In the genomic region with DNA sequence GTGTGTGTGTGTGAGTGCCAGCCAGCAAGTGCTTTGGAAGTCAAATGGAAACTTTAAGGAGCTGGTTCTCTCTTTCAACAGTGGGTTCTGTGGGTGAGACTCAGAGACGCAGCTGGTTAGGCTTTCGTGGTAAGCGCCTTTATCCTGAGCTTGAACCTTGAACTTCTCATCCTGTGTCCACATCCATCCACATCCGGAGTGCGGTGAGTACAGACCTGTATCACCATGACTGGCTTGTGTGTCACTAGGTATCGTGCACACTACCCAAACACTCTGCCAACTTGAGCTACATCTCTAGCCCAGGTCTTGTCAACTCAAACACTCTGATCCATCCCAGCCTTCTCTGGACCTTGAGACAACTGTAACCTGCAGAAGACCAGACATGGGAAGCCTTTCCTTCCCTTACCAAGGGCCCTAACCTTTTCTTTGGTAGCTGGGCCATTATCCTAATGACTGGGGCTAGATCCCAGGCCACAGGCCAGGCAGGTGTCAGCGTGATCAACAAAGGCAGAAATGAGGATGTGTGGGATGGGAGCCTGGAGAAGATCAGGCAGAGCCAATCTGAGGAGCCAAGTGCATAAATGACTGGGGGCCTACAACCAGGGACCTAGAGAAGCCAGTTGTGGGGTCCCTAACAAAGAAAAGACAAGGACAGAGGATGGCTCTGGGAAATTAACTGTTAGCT, we compare ENCODE assay signal across 10 mouse cellular contexts. TPM values are rescaled to one million over a fixed set of nuclear protein-coding genes. Genes with fewer than 3 reads are reported as not detected.
DNase-seq lines count a peak whose midpoint lies in the region; ATAC-seq and TF ChIP-seq lines count a peak whose summit lies in the region.
"Had no signal": no experiment of that assay in that cellular context is flagged by ENCODE, and none has a peak within 500 bp of the region (broad histone marks: within the 10 kb centered on the region; RNA-seq: fewer than 3 reads in every experiment).

No protein-coding gene starts in this region.

- peaks cover 21 to 35% of the 10 kb centered on the region in 2 experiments; a peak in 3 of 4 replicates for H3K4me1 ChIP-seq in heart, embryonic 14.5 days (ENCODE audit: control insufficient read depth in 2 of 2, insufficient read depth in 2 of 2, low read length in 2 of 2)
- H3K4me1 ChIP-seq in embryonic facial prominence, embryonic 14.5 days (ENCODE audit: control insufficient read depth, insufficient read depth, low read length): peaks cover 22% of the 10 kb centered on the region
- peaks cover 35 to 47% of the 10 kb centered on the region in 2 experiments for H3K4me1 ChIP-seq in liver, embryonic 14.5 days (replicated peaks; ENCODE audit: control insufficient read depth in 2 of 2, insufficient read depth in 2 of 2, low read length in 1 of 2)

- DNase-seq in heart, adult 9 months (ENCODE audit: low spot score in 2 of 2): no peak
- DNase-seq in CD4-positive helper T cell, adult 2 months (ENCODE audit: low read depth, low spot score): peak; percentile 60
- DNase-seq in embryonic facial prominence, embryonic 14.5 days (ENCODE audit: low spot score): no peak
- no peak for DNase-seq in liver, embryonic 14.5 days (ENCODE audit: low read depth in 3 of 3, low spot score in 3 of 3)
- DNase-seq in embryo, embryonic 10.5 days (ENCODE audit: low spot score): no peak
- DNase-seq in cerebellum, adult 8-10 months: no peak
- DNase-seq in layer of hippocampus, postnatal 14 days (ENCODE audit: low spot score in 2 of 2): no peak
- DNase-seq: kidney, postnatal 4 days; spleen, adult 18-20 months had no signal

- peaks cover 13% of the 10 kb centered on the region for H3K27me3 ChIP-seq in heart, embryonic 14.5 days (ENCODE audit: control insufficient read depth, insufficient read depth, low read length)
- H3K27me3 ChIP-seq in embryonic facial prominence, embryonic 14.5 days (replicated peaks; ENCODE audit: control insufficient read depth, insufficient read depth, low read length): peaks cover 13% of the 10 kb centered on the region
- no peaks in the 10 kb centered on the region; the same call in 1 of the 2 replicates for H3K27me3 ChIP-seq in liver, embryonic 14.5 days (ENCODE audit: control insufficient read depth, insufficient read depth, low read length)

- H3K36me3 ChIP-seq in heart, embryonic 14.5 days (ENCODE audit: control insufficient read depth, insufficient read depth, low read length): no peaks in the 10 kb centered on the region
- no peaks in the 10 kb centered on the region for H3K36me3 ChIP-seq in embryonic facial prominence, embryonic 14.5 days (ENCODE audit: control insufficient read depth, insufficient read depth, low read length)
- H3K36me3 ChIP-seq in liver, embryonic 14.5 days (replicated peaks; ENCODE audit: control insufficient read depth, insufficient read depth, low read depth): no peaks in the 10 kb centered on the region

- WGBS in heart, embryonic 14.5 days: 82% methylated on average over 7 of the region's 7 CpGs
- WGBS in embryonic facial prominence, embryonic 14.5 days: 86% methylated on average over 7 of the region's 7 CpGs
- WGBS in liver, embryonic 14.5 days (ENCODE audit: insufficient replicate concordance): 73% methylated on average over 7 of the region's 7 CpGs

- no peak overlapping the region for H3K27ac ChIP-seq in heart, embryonic 14.5 days (replicated peaks in 1 of 2; ENCODE audit: control insufficient read depth in 1 of 2, insufficient read depth in 1 of 2, low read depth in 2 of 2, low read length in 2 of 2)
- no peak overlapping the region for H3K27ac ChIP-seq in embryonic facial prominence, embryonic 14.5 days (replicated peaks; ENCODE audit: low read depth, low read length)
- no peak overlapping the region; the same call in 1 of the 2 replicates for H3K27ac ChIP-seq in liver, embryonic 14.5 days

- H3K9me3 ChIP-seq in heart, embryonic 14.5 days (ENCODE audit: control insufficient read depth, low read length): no peaks in the 10 kb centered on the region
- H3K9me3 ChIP-seq in embryonic facial prominence, embryonic 14.5 days (ENCODE audit: control insufficient read depth, low read length): no peaks in the 10 kb centered on the region
- H3K9me3 ChIP-seq in liver, embryonic 14.5 days (ENCODE audit: control insufficient read depth, low read length): no peaks in the 10 kb centered on the region

- no peak for TF ChIP-seq CTCF in liver, embryonic 14.5 days (IDR thresholded peaks at IDR 0.05; ENCODE audit: low read depth)

- H3K4me3 ChIP-seq in heart, embryonic 14.5 days (ENCODE audit: control insufficient read depth in 1 of 2, insufficient read depth in 1 of 2, low read depth in 1 of 2, low read length in 2 of 2): no peak overlapping the region
- no peak overlapping the region for H3K4me3 ChIP-seq in embryonic facial prominence, embryonic 14.5 days (ENCODE audit: low read depth, low read length)
- peak overlapping the region in 1 of 2 experiments; percentile 98; a peak in 1 of 4 replicates for H3K4me3 ChIP-seq in liver, embryonic 14.5 days (ENCODE audit: insufficient read depth in 1 of 2, low read depth in 2 of 2, low read length in 2 of 2)

- TF ChIP-seq EP300 in liver, embryonic 14.5 days (IDR thresholded peaks at IDR 0.05; ENCODE audit: low read depth): no peak

- no peak for ATAC-seq in heart, embryonic 14.5 days (ENCODE audit: insufficient number of reproducible peaks, insufficient read depth, low FRiP score, low read depth)
- no peak for ATAC-seq in embryonic facial prominence, embryonic 14.5 days (ENCODE audit: low read depth)
- no peak for ATAC-seq in liver, embryonic 14.5 days (ENCODE audit: insufficient read depth)

- peak overlapping the region; percentile 87 for H3K9ac ChIP-seq in heart, embryonic 14.5 days (ENCODE audit: low read length)
- H3K9ac ChIP-seq in embryonic facial prominence, embryonic 14.5 days (ENCODE audit: low read depth, low read length): peak overlapping the region; percentile 84; the same call in 1 of the 2 replicates
- H3K9ac ChIP-seq in liver, embryonic 14.5 days (replicated peaks): peak overlapping the region; percentile 95

- peak overlapping the region; percentile 88 for H3K4me2 ChIP-seq in heart, embryonic 14.5 days (ENCODE audit: low read length)
- H3K4me2 ChIP-seq in embryonic facial prominence, embryonic 14.5 days (ENCODE audit: low read depth, low read length): peak overlapping the region; percentile 93
- H3K4me2 ChIP-seq in liver, embryonic 14.5 days (ENCODE audit: low read depth): peak overlapping the region; percentile 100

RNA-seq across cellular contexts. Expression of a gene that starts 1.2 kb away (rescaled TPM):
- 9.1 and 9.3 TPM in 2 replicates for polyA plus RNA-seq in heart, embryonic 14.5 days (2014; fragmentation: Nextera tagmentation; extraction: Ambion mirVana)
- polyA plus RNA-seq in embryonic facial prominence, embryonic 14.5 days (2014; fragmentation: Nextera tagmentation; extraction: Ambion mirVana): 12.5 and 13.2 TPM in 2 replicates
- 6.8 and 7.2 TPM in 2 replicates for polyA plus RNA-seq in liver, embryonic 14.5 days (2012; rRNA removed)
- polyA plus RNA-seq in liver, embryonic 14.5 days (2014; fragmentation: Nextera tagmentation; extraction: Ambion mirVana): 4.3 and 4.6 TPM in 2 replicates
- 10 to 100 TPM in 1 of 2 experiments, 1 to 10 TPM in 1; 8.6 to 11.5 TPM for total RNA-seq in layer of hippocampus, postnatal 14 days (2021)

RNA-seq across cellular contexts. Expression of a gene that starts 6.1 kb away (rescaled TPM):
- 1.1 and 1.5 TPM in 2 replicates for polyA plus RNA-seq in heart, embryonic 14.5 days (2014; fragmentation: Nextera tagmentation; extraction: Ambion mirVana)
- 2.9 and 3.2 TPM in 2 replicates for polyA plus RNA-seq in embryonic facial prominence, embryonic 14.5 days (2014; fragmentation: Nextera tagmentation; extraction: Ambion mirVana)
- polyA plus RNA-seq in liver, embryonic 14.5 days (2012; rRNA removed): 9.2 and 9.5 TPM in 2 replicates
- 4.9 and 5.6 TPM in 2 replicates for polyA plus RNA-seq in liver, embryonic 14.5 days (2014; fragmentation: Nextera tagmentation; extraction: Ambion mirVana)
- total RNA-seq in layer of hippocampus, postnatal 14 days (2021): 1 to 10 TPM; 7.2 to 9.3 TPM

RNA-seq across cellular contexts. Expression of a gene that starts 36.8 kb away (rescaled TPM):
- polyA plus RNA-seq in heart, embryonic 14.5 days (2014; fragmentation: Nextera tagmentation; extraction: Ambion mirVana): 42.1 and 46.0 TPM in 2 replicates
- 77.6 and 92.2 TPM in 2 replicates for polyA plus RNA-seq in embryonic facial prominence, embryonic 14.5 days (2014; fragmentation: Nextera tagmentation; extraction: Ambion mirVana)
- 47.9 and 52.0 TPM in 2 replicates for polyA plus RNA-seq in liver, embryonic 14.5 days (2012; rRNA removed)
- 84.6 and 94.7 TPM in 2 replicates for polyA plus RNA-seq in liver, embryonic 14.5 days (2014; fragmentation: Nextera tagmentation; extraction: Ambion mirVana)
- total RNA-seq in layer of hippocampus, postnatal 14 days (2021): 10 to 100 TPM; 41.5 to 43.4 TPM

RNA-seq across cellular contexts. Expression of a gene that starts 48.0 kb away (rescaled TPM):
- polyA plus RNA-seq in heart, embryonic 14.5 days (2014; fragmentation: Nextera tagmentation; extraction: Ambion mirVana): not detected in 2 replicates
- 0.25 TPM in 1 of 2 replicates, not detected in the other for polyA plus RNA-seq in embryonic facial prominence, embryonic 14.5 days (2014; fragmentation: Nextera tagmentation; extraction: Ambion mirVana)
- not detected in 2 replicates for polyA plus RNA-seq in liver, embryonic 14.5 days (2012; rRNA removed)
- polyA plus RNA-seq in liver, embryonic 14.5 days (2014; fragmentation: Nextera tagmentation; extraction: Ambion mirVana): not detected in 2 replicates
- total RNA-seq in layer of hippocampus, postnatal 14 days (2021): 1 to 10 TPM; 5.1 to 5.2 TPM
